Mouse (Mus musculus) kidney, postnatal 10 days (tissue): ENCODE results near the gene Aldh3b2.
A peak's percentile ranks its signal among the peaks of the same experiment; 100 is the strongest.

Experiments used
- DNase-seq: peaks from one replicate; pipeline ENCODE4 v3.0.0; 2021; ENCODE audit warnings: mixed read lengths

Aldh3b2 gene

GRCm38 (mm10) chr19:3972229-3972628, at the start of gene Aldh3b2:
Gene Aldh3b2, plus strand, starts transcription at chr19:3972328.
- no peak for DNase-seq

GRCm38 (mm10) chr19:3922661-3923371, 49.3 kb upstream of the Aldh3b2 start:
- DNase-seq, result peak; percentile 62

- peak; percentile 76 for DNase-seq
Measured at GRCm38 (mm10) chr19:3923586-3923985, 48.5 kb upstream of the Aldh3b2 start.

GRCm38 (mm10) chr19:3924190-3924589, 47.9 kb upstream of the Aldh3b2 start:
- no peak for DNase-seq

- no peak for DNase-seq
Measured at GRCm38 (mm10) chr19:3924868-3925267, 47.3 kb upstream of the Aldh3b2 start.

- no peak for DNase-seq
Measured at GRCm38 (mm10) chr19:3925859-3926258, 46.3 kb upstream of the Aldh3b2 start.

GRCm38 (mm10) chr19:3926279-3926678, 45.8 kb upstream of the Aldh3b2 start:
- DNase-seq, result peak; percentile 57

GRCm38 (mm10) chr19:3926685-3927084, 45.4 kb upstream of the Aldh3b2 start:
- no peak for DNase-seq

GRCm38 (mm10) chr19:3927989-3928388, 44.1 kb upstream of the Aldh3b2 start:
- DNase-seq, result no peak

- DNase-seq, result no peak
Measured at GRCm38 (mm10) chr19:3928779-3929178, 43.3 kb upstream of the Aldh3b2 start.

GRCm38 (mm10) chr19:3929211-3929941, 42.8 kb upstream of the Aldh3b2 start, which contains the start of gene Aldh3b1:
Gene Aldh3b1, minus strand, starts transcription at chr19:3929808.
- DNase-seq, result peak; percentile 93

GRCm38 (mm10) chr19:3930262-3931057, 41.7 kb upstream of the Aldh3b2 start:
- no peak for DNase-seq

- no peak for DNase-seq
Measured at GRCm38 (mm10) chr19:3931716-3932115, 40.4 kb upstream of the Aldh3b2 start.

GRCm38 (mm10) chr19:3935032-3935895, 36.9 kb upstream of the Aldh3b2 start, which contains the start of gene Unc93b1:
Gene Unc93b1, plus strand, starts transcription at chr19:3935186.
- DNase-seq, result peak; percentile 81

GRCm38 (mm10) chr19:3935896-3936850, 36.0 kb upstream of the Aldh3b2 start:
- DNase-seq, result peak; percentile 78

GRCm38 (mm10) chr19:3942315-3942714, 29.8 kb upstream of the Aldh3b2 start:
- no peak for DNase-seq

- peak; percentile 58 for DNase-seq
Measured at GRCm38 (mm10) chr19:3942986-3943735, 29.0 kb upstream of the Aldh3b2 start.

- DNase-seq, result peak; percentile 73
Measured at GRCm38 (mm10) chr19:3945872-3946564, 26.1 kb upstream of the Aldh3b2 start.

GRCm38 (mm10) chr19:3946715-3947114, 25.4 kb upstream of the Aldh3b2 start:
- peak; percentile 86 for DNase-seq

GRCm38 (mm10) chr19:3947813-3948212, 24.3 kb upstream of the Aldh3b2 start:
- no peak for DNase-seq
